Mouse (Mus musculus) hindbrain, embryonic 16.5 days (tissue): Measurements from ENCODE around the gene Ccz1. TPM values are rescaled to one million over a fixed set of nuclear protein-coding genes. Genes with fewer than 3 reads are reported as not detected.
"Not testable (repeated sequence)": the region's sequence is repeated elsewhere in the genome, so short reads cannot be mapped to it uniquely, and the experiment has no call there.

Source experiments
- ATAC-seq: fragments of 200-750 bp; cut with Nextera tagmentation; 2 replicates; pipeline ENCODE4 v1.8.0; 2017; ENCODE audit warnings: moderate TSS enrichment, moderate library complexity
- H3K27ac ChIP-seq: fragments of 300-500 bp; sonication (generic); 2 replicates; pipeline ENCODE4 v1.5.1; 2014; ENCODE audit warnings: low read depth, mild to moderate bottlenecking, control low read depth, low read length, moderate library complexity
- H3K27me3 ChIP-seq: fragments of 300-500 bp; sonication (generic); replicated peaks from 2 replicates; pipeline ENCODE4 v1.6.1; 2014; ENCODE audit warnings: low read length; ENCODE audit not compliant: control insufficient read depth, insufficient read depth
- H3K36me3 ChIP-seq: fragments of 300-500 bp; sonication (generic); 2 replicates; pipeline ENCODE4 v1.6.1; 2014; ENCODE audit warnings: mild to moderate bottlenecking, low read length, moderate library complexity, mixed read lengths; ENCODE audit not compliant: control insufficient read depth, insufficient read depth
- H3K4me1 ChIP-seq: fragments of 300-500 bp; sonication (generic); 2 replicates; pipeline ENCODE4 v1.6.1; 2014; ENCODE audit warnings: low read depth, low read length; ENCODE audit not compliant: control insufficient read depth, insufficient read depth
- H3K4me2 ChIP-seq: fragments of 300-500 bp; sonication (generic); 2 replicates; pipeline ENCODE4 v1.6.1; 2014; ENCODE audit warnings: mild to moderate bottlenecking, low read length, control low read depth, moderate library complexity
- H3K4me3 ChIP-seq: fragments of 300-500 bp; sonication (generic); 2 replicates; pipeline ENCODE4 v1.5.1; 2014; ENCODE audit warnings: mild to moderate bottlenecking, low read length, control low read depth, moderate library complexity
- H3K9ac ChIP-seq: fragments of 300-500 bp; sonication (generic); 2 replicates; pipeline ENCODE4 v1.6.1; 2014; ENCODE audit warnings: low read depth, mild to moderate bottlenecking, control low read depth, low read length, moderate library complexity
- H3K9me3 ChIP-seq: fragments of 300-500 bp; sonication (generic); 2 replicates; pipeline ENCODE4 v1.6.1; 2014; ENCODE audit warnings: mild to moderate bottlenecking, low read length, moderate library complexity; ENCODE audit not compliant: control insufficient read depth
- WGBS: fragments of 180-500 bp; shearing (Covaris S2); extraction: QIAGEN DNeasy Blood & Tissue Kit; methylation state at CpG from one replicate; pipeline ENCODE4 v1.1.7; 2014; 5-methylcytosine and 5-hydroxymethylcytosine counted together
- polyA plus RNA-seq: library from polyadenylated mRNA; unstranded; fragments of >200 nt; fragmentation: Nextera tagmentation; extraction: Ambion mirVana; gene quantifications from 2 replicates; pipeline ENCODE4 v1.2.1, GENCODE M21; 2015

Ccz1 gene
- polyA plus RNA-seq, 1 experiment from 2014 or later = 73.6 TPM

DNA sequence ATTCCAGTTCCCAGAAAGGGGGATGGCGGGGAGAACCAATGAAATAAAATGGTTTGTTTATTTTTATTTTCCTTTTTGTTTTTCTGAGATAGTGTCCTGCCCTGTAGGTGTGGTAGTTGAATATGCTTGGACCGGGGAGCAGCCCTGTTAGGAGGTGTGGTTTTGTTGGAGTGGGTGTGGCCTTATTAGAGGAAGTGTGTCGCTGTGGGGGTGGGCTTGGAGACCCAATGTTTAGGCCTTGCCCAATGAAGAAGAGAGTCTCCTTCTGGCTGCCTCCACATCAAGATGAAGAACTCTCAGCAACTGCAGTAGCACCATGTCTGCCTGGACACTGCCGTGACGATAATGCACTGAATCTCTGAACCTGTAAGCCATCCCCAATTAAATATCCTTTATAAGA lies 25.2 kb upstream of the Ccz1 start:
- 89% methylated on average over 5 of the region's 5 CpGs for WGBS
- Histone ChIP-seq H3K9ac (no peak overlapping the region), H3K36me3 (no peaks in the 10 kb centered on the region), H3K27me3 (no peaks in the 10 kb centered on the region), H3K4me2 (no peak overlapping the region), H3K27ac (no peak overlapping the region), H3K4me3 (no peak overlapping the region), H3K9me3 (no peaks in the 10 kb centered on the region), H3K4me1 (no peaks in the 10 kb centered on the region)
- no peak for ATAC-seq

DNA sequence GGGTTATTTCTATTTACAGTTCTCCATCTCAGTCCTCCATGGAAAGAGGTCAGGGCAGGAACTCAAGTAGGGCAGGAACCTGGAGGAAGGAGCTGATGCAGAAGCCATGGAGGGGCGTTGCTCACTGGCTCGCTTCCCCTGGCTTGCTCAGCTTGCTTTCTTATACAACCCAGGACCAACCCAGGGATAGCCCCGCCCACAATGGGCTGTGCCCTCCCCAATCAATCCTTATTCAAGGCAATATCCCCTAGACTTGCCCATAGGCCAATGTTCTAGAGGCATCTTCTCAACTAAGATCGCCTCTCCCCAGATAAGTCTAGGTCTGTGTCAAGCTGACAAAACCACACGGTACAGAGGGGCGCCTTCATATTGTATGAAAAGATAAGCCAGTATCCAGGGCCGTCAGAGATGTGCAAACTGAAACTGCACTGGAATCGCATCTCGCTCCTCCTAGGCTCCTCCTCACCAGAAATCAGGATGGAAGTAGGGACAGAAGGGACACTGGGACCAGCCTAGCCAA lies 24.5 kb upstream of the Ccz1 start:
- no peaks in the 10 kb centered on the region for H3K4me1 ChIP-seq
- H3K36me3 ChIP-seq = no peaks in the 10 kb centered on the region
- no peak overlapping the region for H3K4me2 ChIP-seq
- no peak overlapping the region for H3K27ac ChIP-seq
- 79% methylated on average over 9 of the region's 9 CpGs for WGBS
- no peak overlapping the region for H3K4me3 ChIP-seq
- H3K9ac ChIP-seq = no peak overlapping the region
- ATAC-seq = no peak
- H3K9me3 ChIP-seq = no peaks in the 10 kb centered on the region
- no peaks in the 10 kb centered on the region for H3K27me3 ChIP-seq

DNA sequence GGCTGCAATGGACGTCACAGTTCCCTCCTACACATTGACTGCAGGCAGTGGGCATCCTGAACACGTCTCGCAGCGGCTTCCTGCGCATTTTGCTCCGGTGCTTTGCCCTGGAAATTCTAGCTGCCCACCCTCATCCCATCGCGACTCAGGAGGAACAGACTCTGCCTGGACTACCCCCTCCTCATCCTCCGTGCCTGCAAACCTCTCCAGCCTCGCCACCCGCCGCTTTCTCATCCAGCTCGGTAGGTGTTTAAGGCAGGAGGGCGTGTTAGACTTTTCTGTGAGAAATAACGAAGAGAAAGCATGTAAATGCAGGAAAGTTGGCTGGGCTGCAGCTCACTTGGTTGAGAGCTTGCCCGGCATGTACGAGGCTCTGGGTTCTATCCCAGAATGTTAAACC lies 22.3 kb upstream of the Ccz1 start:
- Histone ChIP-seq H3K9ac (no peak overlapping the region), H3K4me1 (no peaks in the 10 kb centered on the region), H3K36me3 (no peaks in the 10 kb centered on the region), H3K9me3 (no peaks in the 10 kb centered on the region), H3K27ac (no peak overlapping the region), H3K4me2 (0 out of 2 replicates have a peak overlapping the region, but pooled peaks have one; percentile 20), H3K27me3 (no peaks in the 10 kb centered on the region), H3K4me3 (peak overlapping the region; percentile 15)
- ATAC-seq = no peak
- WGBS = 65% methylated on average over 17 of the region's 17 CpGs

DNA sequence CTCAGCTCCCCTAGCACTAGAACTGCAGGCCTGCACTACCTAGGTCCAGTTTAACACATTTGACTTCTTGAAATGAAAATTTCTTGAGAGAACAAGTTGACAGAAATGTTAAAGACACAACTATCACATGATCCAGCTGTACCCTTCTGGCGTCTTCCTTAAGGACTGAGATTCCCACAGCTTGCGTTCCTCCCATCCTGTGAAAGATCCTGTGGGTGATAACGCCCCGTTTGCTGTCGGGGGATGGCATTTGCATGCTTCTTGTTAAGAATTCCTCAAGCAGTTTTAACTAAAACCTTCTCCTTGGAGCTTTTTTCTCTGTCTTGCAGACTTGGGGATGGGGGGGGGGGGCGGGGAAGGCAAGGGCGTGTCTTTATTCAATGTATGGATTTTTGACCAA lies 19.9 kb upstream of the Ccz1 start:
- no peak overlapping the region for H3K4me2 ChIP-seq
- no peaks in the 10 kb centered on the region for H3K4me1 ChIP-seq
- H3K9ac ChIP-seq = no peak overlapping the region
- H3K36me3 ChIP-seq = no peaks in the 10 kb centered on the region
- no peak overlapping the region for H3K4me3 ChIP-seq
- ATAC-seq = no peak
- 83% methylated on average over 7 of the region's 7 CpGs for WGBS
- no peak overlapping the region for H3K27ac ChIP-seq
- H3K27me3 ChIP-seq = no peaks in the 10 kb centered on the region
- H3K9me3 ChIP-seq = no peaks in the 10 kb centered on the region

DNA sequence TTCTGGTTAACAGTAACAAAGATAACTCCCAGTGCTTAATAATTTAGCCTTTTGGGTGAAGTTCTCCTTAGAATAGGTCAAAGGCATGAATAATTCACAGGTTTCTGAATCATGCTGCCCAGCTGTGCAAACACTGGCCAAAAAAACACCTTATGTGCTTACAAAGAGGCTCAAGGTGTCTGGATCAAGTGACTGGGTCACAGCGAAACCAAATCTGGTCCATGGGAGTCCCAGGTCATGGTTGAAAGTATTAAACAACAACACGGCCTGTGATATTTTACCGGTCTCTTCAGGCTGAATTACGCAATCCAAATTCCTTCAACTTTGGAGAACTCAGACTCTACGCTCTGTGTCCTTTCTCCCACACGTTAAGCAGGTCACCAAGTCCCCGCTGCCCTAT lies 17.8 kb upstream of the Ccz1 start:
- 89% methylated on average over 7 of the region's 7 CpGs for WGBS
- Histone ChIP-seq H3K9ac (no peak overlapping the region), H3K4me3 (no peak overlapping the region), H3K9me3 (no peaks in the 10 kb centered on the region), H3K27ac (no peak overlapping the region), H3K4me1 (no peaks in the 10 kb centered on the region), H3K27me3 (no peaks in the 10 kb centered on the region), H3K4me2 (no peak overlapping the region), H3K36me3 (no peaks in the 10 kb centered on the region)
- ATAC-seq = no peak

DNA sequence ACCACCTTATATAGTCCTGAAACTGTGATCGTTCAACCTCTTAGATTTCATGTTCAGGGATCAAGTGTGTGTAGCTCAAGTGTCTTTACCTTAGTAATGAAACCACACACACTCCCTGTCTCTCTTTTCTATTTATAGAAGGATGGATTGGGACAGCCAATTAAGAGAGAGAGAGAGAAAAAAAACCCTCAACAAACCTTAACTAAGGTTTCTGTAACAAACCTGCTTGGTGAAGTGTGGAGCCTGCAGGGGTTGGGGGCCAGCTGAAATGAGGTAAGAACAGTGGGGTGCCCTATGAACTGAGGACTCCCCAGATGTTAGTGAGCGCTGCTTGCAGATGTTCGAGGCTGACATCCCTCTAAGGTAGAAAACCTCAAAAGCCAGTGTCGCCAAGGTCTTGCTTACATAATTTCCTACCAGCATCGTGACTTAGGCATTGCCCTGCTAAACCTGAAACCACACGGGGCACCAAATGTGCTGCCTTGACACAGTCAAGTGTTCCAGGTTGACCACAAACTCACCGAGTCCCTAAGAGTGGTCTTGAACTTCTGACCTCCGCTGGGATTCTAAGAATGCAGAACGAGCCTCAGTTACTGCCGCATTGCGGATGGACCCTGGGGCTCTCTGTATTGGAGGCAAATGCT lies 12.1 kb upstream of the Ccz1 start, which contains the start of gene Ocm:
TSS of gene Ocm (minus strand) at position 51 of the 644 bp plus-strand sequence.
- no peak for ATAC-seq
- H3K9me3 ChIP-seq = no peaks in the 10 kb centered on the region
- no peak within 1 kb of the TSS for H3K4me2 ChIP-seq
- H3K9ac ChIP-seq = no peak within 1 kb of the TSS
- H3K36me3 ChIP-seq = no peaks in the 10 kb centered on the region
- no peaks in the 10 kb centered on the region for H3K27me3 ChIP-seq
- no peak within 1 kb of the TSS for H3K4me3 ChIP-seq
- H3K4me1 ChIP-seq = no peaks in the 10 kb centered on the region
- no peak within 1 kb of the TSS for H3K27ac ChIP-seq
- WGBS = 78% methylated on average over 11 of the region's 11 CpGs

DNA sequence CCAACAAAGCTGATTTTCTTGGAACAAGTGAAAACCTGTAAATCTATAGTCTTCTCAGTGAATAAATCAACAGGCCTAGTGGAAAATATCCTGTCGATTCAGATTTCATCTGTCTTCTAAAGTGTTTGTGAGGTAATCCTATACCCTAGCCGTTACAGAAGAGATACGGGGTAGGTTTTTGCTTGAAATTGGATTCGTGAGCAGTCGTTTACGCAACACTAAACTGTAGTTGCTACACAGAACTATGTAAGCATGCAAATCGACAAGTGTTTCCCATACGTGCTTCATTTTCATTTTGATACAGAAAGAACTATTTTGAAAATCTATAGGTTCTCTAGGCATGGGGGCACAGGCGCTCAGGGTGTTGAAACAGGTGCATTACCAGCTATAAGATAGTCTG lies 1.2 kb upstream of the Ccz1 start:
- H3K4me1 ChIP-seq = peaks cover 4% of the 10 kb centered on the region
- no peak for ATAC-seq
- 93% methylated on average over 9 of the region's 9 CpGs for WGBS
- no peaks in the 10 kb centered on the region for H3K9me3 ChIP-seq
- no peaks in the 10 kb centered on the region for H3K27me3 ChIP-seq
- no peak overlapping the region for H3K9ac ChIP-seq
- no peak overlapping the region for H3K27ac ChIP-seq
- H3K4me3 ChIP-seq = no peak overlapping the region
- no peak overlapping the region for H3K4me2 ChIP-seq
- peaks cover 16% of the 10 kb centered on the region for H3K36me3 ChIP-seq

DNA sequence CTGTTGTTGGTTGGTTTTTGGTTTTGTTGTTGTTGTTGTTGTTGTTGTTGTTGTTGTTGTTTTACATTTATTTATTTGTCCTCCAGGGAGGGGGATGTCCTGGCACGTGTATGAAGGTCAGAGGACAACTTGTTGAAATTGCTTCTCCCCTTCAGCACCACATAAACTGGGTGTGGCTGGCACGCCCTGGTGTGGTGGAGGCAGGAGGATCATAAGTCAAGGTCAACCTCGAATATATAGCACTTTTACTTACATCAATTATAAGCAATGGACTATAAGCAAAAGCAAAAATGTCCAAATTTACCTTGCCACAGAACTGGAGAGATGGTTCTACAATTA lies 604 bp upstream of the Ccz1 start:
- Histone ChIP-seq H3K36me3 (peaks cover 18% of the 10 kb centered on the region), H3K9ac (no peak overlapping the region), H3K9me3 (no peaks in the 10 kb centered on the region), H3K27me3 (no peaks in the 10 kb centered on the region), H3K4me1 (peaks cover 4% of the 10 kb centered on the region), H3K4me2 (peak overlapping the region; percentile 56), H3K4me3 (peak overlapping the region; percentile 96), H3K27ac (no peak overlapping the region)
- 82% methylated on average over 3 of the region's 3 CpGs for WGBS
- no peak for ATAC-seq

DNA sequence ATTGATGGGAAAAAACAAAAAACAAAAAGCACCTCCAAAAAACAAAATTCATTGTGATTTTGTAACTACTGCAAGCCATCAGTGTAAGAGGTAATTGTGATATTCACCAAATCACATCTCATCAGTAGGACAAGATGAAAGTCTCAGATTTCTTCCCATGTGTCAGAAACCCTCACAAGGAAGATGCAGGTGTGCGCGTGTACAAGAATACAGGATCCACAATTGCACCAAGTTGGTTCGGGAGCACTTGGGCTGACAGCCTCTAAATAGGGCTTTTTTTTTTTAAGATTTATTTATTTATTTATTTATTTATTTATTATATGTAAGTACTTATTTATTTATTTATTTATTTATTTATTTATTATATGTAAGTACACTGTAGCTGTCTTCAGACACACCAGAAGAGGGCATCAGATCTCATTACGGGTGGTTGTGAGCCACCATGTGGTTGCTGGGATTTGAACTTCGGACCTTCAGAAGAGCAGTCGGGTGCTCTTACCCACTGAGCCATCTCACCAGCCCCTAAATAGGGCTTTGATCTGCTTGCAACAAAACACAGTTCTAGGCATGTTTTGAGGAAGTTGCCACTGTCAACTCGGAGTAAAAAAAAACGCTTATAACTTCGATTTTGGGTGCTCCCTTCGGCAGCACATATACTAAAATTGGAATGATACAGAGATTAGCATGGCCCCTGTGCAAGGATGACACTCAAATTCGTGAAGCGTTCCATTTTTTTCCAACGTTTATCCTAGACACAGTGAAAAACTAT lies 1.1 kb downstream of the Ccz1 start:
- WGBS = 69% methylated on average over 12 of the region's 13 CpGs
- H3K9me3 ChIP-seq, H3K27ac ChIP-seq, H3K4me1 ChIP-seq, H3K27me3 ChIP-seq, ATAC-seq, H3K9ac ChIP-seq: not testable (repeated sequence)
- peak overlapping the region; percentile 96 for H3K4me3 ChIP-seq
- peak overlapping the region; percentile 54 for H3K4me2 ChIP-seq
- peaks cover 30% of the 10 kb centered on the region for H3K36me3 ChIP-seq
